Mouse (Mus musculus) cerebellum, adult 2 months (tissue): Measurements from ENCODE around the gene M6pr.

ENCODE experiments used
- CTCF ChIP-seq: fragments of 200-500 bp; IDR thresholded peaks from 2 replicates; pipeline ENCODE4 v1.5.1; 2011; ENCODE audit warnings: low read depth, mild to moderate bottlenecking, control low read depth, low read length, moderate library complexity, borderline replicate concordance; ENCODE audit not compliant: insufficient read depth
- POLR2A ChIP-seq: fragments of 200-500 bp; IDR thresholded peaks from 2 replicates; pipeline ENCODE4 v1.6.1; 2011; ENCODE audit warnings: low read length, control low read depth, borderline replicate concordance; ENCODE audit not compliant: insufficient read depth

DNA sequence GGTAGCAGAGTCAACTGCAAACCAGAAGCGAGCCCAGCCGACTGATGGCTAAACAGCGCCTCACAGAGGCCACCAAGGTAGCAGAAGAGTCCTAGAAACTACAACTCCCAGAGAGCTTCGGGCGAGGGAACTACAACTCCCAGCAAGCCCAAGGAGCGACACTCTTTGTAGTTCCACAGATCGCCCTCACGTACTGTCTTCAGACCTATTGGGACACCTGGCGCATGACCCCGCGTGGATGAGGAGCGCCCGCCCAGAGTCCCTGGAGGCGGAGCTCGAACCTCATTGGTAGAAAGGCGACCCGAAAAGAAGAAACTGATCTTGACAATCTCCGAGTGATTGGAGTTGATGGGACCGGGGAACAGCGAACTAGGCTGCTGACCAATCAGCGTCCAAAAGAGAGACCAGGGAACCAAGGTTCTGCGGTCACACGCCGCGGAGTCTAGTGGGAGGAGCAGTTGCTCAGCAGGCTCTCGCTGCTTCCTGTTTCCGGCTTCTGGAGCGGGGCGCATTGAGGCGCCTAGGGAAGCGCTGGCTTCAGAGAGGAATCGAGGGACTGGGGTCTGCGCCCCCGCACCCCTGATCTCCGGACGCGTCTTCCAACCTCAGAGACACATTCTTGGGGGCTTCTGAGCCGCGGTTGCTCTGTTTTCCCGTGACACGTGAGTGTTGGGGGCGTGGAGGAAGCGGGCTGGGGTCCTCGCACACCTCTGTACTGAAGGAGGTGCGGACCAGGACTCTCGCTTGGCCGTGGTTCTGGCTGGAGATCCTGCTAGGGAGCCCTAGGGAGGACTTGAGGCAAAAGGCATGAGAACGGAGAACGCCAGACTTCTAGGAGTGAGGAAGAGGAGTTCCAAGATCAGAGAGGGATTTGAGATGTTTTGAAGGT, at the start of gene M6pr:
- peak; percentile 90 for TF ChIP-seq CTCF
- TF ChIP-seq POLR2A, result peak; percentile 66; the same call in 1 of the 2 replicates
